Mouse (Mus musculus) CD8-positive naive resting alpha-beta T cell, adult 2 months (primary cell): ENCODE measurements around the gene Hes7.
A peak's percentile ranks its signal among the peaks of the same experiment; 100 is the strongest.

ENCODE experiments used
- DNase-seq, 2 experiments: peaks; one replicate each; pipeline ENCODE4 v3.0.0; 2022; ENCODE audit warnings: low read depth in 2 of 2, low spot score in 2 of 2

Gene Hes7

GRCm38 (mm10) chr11:69100639-69101360, 19.4 kb upstream of the Hes7 start:
- no peak for DNase-seq

DNA sequence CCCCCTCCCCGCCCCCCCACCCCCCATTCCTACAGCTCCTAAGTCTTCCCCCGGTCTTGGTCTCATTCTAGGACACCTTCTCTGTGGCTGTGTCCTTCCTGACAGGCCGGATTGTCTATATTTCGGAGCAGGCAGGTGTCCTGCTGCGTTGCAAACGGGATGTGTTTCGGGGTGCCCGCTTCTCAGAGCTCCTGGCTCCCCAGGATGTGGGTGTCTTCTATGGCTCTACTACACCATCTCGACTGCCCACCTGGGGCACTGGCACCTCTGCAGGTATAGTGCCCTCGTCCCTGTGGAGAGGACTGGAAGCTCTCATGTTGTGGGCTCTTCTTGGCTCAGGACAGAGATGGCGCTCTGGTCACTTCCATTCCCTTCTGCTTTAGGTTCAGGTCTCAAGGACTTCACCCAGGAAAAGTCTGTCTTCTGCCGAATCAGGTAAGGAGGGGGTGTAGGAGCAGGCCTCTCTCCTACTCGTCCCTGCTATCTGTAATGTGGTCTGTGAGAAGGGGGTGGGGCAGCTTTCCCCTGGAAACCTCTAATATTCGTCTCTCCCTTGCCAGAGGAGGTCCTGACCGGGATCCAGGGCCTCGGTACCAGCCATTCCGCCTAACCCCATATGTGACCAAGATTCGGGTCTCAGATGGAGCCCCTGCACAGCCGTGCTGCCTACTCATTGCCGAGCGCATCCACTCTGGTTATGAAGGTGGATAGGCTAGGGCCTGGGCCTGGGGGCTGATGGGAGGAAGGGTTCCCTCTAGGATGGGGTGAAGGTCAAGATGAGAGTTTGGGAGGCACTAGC, 18.4 kb upstream of the Hes7 start:
- DNase-seq = no peak

GRCm38 (mm10) chr11:69102403-69102725, 17.8 kb upstream of the Hes7 start:
- no peak for DNase-seq

DNA sequence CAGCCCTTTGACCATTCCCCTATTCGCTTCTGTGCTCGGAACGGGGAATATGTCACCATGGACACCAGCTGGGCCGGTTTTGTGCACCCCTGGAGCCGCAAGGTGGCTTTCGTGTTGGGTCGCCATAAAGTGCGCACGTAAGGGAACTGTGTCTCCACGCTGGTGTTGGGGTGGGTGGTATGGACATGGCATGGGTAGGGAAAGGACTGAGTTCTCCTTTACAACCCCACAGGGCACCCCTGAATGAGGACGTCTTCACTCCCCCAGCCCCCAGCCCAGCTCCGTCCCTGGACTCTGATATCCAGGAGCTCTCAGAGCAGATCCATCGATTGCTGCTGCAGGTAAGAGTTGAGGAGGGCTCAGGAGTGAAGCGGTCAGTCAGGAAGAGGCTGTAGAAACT, 17.1 kb upstream of the Hes7 start:
- DNase-seq = no peak

DNA sequence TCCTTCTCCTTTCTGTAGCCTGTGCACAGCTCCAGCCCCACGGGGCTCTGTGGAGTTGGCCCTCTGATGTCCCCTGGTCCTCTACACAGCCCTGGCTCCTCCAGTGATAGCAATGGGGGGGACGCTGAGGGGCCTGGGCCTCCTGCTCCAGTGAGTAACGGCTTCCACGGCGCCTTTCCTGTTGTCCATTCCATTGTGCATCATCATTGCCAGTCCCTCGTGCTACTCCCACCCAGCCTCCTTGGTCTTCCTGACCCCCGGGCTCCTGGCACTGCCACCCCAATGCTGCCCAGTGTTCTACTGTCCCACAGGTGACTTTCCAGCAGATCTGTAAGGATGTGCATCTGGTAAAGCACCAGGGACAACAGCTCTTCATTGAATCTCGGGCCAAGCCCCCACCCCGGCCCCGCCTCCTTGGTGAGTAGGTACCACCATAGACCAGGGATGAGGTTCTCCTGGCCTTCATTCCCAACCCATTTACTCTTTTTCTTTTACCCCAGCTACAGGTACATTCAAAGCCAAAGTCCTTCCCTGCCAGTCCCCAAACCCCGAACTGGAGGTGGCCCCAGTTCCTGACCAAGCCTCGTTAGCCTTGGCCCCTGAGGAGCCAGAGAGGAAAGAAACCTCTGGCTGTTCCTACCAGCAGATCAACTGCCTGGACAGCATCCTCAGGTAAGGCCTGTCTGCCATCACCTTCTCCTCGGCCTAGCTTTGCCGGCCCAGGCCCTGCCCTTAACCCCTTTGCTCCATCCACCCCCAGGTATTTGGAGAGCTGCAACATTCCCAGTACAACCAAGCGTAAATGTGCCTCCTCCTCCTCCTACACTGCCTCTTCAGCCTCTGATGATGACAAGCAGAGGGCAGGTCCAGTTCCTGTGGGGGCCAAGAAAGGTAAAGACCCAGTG, 16.4 kb upstream of the Hes7 start:
- DNase-seq = no peak

- DNase-seq = no peak
These were observed 15.7 kb upstream of the Hes7 start for GRCm38 (mm10) chr11:69104487-69104886.

GRCm38 (mm10) chr11:69105227-69105626, 15.0 kb upstream of the Hes7 start:
- DNase-seq = no peak

GRCm38 (mm10) chr11:69105796-69106195, 14.4 kb upstream of the Hes7 start:
- no peak for DNase-seq

- no peak for DNase-seq
These were observed 13.9 kb upstream of the Hes7 start for GRCm38 (mm10) chr11:69106299-69106698.

DNA sequence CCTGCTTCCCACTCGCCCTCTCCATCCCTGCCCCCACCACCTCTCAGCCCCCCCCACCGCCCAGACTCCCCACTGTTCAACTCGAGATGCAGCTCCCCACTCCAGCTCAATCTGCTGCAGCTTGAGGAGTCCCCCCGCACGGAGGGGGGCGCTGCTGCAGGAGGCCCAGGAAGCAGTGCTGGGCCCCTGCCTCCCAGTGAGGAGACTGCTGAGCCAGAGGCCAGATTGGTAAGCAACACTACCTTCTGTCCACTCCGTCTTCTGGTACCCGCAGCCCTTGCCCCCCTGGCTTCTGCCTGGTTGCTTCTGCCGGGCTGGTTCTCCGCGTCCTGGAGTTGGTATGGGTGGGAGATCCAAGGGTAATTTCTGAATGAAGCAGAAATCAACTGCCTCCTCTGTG, 13.4 kb upstream of the Hes7 start:
- DNase-seq = no peak

GRCm38 (mm10) chr11:69107676-69108075, 12.5 kb upstream of the Hes7 start:
- no peak for DNase-seq

DNA sequence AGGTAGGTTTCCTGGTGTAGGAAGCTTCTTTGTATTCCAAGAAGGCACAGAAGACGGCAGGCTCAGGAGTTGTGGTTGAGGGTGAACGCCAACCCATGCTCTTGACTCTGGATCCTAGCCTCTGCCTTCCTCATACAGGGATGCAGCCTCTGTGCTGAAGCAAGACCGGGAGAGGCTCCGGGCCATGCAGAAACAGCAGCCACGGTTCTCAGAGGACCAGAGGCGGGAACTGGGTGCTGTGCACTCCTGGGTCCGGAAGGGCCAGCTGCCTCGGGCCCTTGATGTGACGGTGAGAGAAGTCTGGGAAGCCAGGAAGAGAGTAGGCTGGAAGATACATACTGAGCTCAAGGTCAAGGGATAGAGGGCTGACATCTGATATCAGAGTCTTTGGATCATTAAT, 12.0 kb upstream of the Hes7 start:
- no peak for DNase-seq

DNA sequence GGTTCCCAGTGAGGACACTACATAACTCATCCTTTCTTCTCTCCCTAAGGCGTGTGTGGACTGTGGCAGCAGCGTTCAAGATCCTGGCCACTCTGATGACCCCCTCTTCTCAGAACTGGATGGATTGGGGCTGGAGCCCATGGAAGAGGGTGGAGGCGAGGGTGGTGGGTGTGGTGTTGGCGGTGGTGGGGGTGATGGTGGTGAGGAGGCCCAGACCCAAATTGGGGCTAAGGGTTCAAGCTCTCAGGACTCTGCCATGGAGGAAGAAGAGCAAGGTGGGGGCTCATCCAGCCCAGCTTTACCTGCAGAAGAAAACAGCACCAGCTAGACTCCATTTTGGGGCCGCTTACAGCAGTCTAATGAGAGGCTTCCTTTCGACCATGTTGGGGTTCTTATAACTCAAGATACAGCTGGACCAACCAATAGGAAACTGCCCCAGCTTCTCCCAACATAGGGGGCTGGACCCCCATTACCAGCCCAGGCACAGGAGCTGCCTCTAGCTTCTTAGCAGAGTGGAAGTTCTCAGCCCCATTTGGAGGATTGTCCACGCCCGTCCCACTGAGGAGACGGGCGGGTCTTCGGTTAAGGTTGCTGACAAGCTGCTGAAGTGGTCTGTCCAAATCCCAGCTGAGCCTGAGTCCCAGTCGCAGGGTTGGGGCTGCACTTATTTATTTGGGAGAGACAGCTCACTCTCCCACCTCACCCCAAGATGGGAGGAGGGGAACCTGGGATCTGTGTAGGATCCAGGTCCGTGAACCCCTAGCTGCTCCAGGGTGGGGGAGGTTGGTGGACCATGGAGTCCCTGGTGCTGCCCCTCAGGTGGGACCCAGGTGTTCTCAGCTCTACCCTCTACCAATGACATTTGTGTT, 10.9 kb upstream of the Hes7 start:
- DNase-seq = no peak

DNA sequence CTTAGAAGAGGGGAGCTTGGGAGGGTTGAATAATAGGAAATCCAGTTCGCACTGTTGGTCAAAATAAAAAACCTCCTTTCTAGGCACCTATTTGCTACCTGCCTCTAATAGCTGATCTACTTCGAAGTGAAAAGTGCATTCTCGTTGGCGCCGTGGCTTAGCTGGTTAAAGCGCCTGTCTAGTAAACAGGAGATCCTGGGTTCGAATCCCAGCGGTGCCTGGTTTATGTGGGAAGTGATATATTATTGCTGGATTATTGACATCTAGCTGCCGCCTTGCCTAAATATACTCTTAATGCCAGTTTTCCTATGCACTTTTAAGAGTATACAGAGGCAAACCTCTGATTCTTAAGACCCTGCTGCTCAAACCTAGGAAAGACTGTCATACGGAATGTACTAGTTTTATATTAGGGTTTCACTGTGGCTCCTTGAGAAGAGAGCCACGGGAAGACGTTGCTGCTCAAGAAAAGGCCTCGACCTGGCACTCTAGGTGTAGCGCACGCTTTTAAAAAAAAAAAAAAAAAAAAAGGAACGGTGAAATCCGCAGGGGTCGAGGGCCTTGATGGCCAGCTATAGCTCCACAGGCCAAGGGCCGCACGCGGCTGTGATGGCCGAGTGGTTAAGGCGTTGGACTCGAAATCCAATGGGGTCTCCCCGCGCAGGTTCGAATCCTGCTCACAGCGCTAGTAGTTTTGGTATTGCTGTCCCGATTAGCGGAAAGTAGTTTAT, 9.7 kb upstream of the Hes7 start:
- peak; percentile 89 to 93 for DNase-seq

DNA sequence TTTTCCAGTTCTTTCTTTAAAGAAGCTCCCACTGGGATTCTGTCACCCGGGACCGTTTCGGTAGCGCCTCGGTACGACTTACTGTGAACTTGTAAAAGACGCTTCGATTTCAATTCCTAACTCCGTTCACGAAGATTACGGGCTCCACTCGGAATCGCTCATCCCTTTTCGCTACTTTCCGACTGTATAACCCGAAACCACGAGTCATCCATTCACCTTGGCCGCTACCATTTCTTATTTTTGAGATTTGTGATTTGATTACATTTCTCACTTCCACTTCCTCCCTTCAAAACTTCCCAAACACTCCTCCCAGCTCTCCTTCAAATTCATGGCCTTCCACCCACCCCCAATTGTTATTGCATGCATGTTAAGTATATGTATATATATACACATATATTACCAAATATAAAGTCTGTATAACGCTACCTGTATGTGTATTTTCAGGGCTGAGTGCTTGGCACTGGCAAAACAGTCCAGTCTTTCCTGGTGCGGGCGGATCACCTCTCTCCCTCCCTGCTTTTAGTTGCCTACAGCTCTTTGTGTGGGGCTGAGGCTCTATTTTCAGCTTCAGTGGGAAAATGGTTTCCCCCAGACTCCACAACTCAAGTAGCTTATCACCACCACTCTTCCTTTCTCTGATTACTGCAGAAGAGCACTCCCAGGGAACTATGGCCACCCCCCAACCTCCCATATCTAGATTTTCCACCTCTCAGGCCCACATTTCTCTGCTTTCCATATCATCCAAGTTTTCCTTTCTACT, 9.0 kb upstream of the Hes7 start:
- no peak for DNase-seq

- no peak for DNase-seq
These were observed 8.3 kb upstream of the Hes7 start for GRCm38 (mm10) chr11:69111865-69112264.

- DNase-seq = no peak
These were observed 6.2 kb upstream of the Hes7 start for GRCm38 (mm10) chr11:69114018-69114417.

DNA sequence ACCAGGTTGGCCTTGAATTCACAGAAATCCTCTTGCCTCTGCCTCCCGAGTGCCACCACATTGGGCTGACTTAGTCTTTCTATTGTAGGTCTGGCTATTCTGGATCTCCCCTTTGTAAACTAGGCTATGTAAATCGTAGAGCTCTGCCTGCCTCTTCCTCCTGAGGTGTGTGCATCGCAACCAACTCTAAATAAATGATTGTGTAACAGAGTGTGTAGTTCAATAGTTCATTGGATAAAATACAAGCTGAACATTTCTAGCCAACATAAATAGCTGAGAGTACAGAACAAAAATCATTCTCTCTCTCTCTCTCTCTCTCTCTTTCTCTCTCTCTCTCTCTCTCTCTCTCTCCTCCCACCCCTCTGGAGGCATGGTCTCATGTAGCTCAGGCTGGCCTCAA, 5.6 kb upstream of the Hes7 start:
- no peak for DNase-seq

GRCm38 (mm10) chr11:69116843-69117242, 3.4 kb upstream of the Hes7 start:
- no peak for DNase-seq
